Mouse (Mus musculus): ENCODE measurements around the gene Dkk3. TPM values are rescaled to one million over a fixed set of nuclear protein-coding genes. Genes with fewer than 3 reads are reported as not detected.
"Not testable (repeated sequence)": the region's sequence is repeated elsewhere in the genome, so short reads cannot be mapped to it uniquely, and the experiment has no call there.

Dkk3 gene
- polyA plus RNA-seq, 1 experiment from 2014 or later = 38.5 TPM

DNA sequence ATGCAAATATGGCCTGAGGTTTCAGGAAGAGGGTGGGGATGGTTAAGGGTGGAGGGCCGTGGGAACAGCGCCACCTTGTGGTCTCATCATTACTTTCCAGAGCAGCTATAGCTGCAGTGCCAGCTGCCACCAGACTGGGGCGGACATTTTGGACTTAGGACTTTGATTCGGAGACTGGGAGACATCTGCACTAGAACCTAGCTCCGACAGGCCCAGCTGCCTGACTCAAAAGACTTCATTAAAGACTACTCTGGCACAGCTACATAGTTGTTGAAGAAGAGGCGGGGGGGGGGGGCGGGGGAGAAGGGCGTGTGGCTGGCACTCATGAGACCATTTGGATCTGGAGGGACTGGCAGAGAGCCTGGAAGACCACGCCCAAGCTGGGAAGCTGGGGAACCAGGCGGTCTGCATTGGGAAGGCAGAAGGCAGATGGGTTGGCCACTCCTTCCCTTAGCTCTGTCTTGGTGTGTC is 21.4 kb upstream of the Dkk3 start:
- no peaks in the 10 kb centered on the region for H3K36me3 ChIP-seq (ENCODE audit: control insufficient read depth, insufficient read depth, low read length)
- peaks cover 7% of the 10 kb centered on the region for H3K4me1 ChIP-seq (ENCODE audit: control insufficient read depth, insufficient read depth, low read depth, low read length)
- ATAC-seq = peak; percentile 80
- no peaks in the 10 kb centered on the region for H3K9me3 ChIP-seq (ENCODE audit: control insufficient read depth, low read length)
- peak overlapping the region; percentile 31; the same call in 1 of the 2 replicates for H3K4me2 ChIP-seq (ENCODE audit: low read length)
- no peaks in the 10 kb centered on the region for H3K27me3 ChIP-seq (replicated peaks; ENCODE audit: control insufficient read depth, insufficient read depth, low read length)
- no peak overlapping the region for H3K9ac ChIP-seq (ENCODE audit: low read depth, low read length)
- H3K4me3 ChIP-seq (ENCODE audit: low read length) = no peak overlapping the region
- no peak overlapping the region for H3K27ac ChIP-seq (ENCODE audit: low read depth, low read length)
- WGBS = 3% methylated on average over 10 of the region's 10 CpGs

DNA sequence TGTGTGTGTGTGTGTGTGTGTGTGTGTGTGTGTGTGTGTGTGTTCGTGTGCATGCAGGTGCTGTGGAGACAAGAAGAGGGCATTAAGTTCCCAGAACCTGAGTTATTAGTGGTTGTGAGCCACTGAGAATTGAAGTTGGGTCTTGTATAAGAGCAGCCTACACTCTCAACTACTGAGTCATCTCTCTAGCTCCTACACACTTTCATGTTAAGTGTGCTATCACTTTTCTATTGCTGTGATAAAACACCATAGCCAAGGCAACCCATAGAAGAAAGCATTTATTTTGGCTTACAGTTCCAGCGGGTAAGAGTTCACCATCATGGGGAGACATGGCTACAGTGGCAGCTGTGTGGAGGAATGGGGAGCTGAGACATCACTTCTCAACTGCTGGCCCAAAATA is 17.8 kb upstream of the Dkk3 start:
- Histone ChIP-seq H3K27ac (ENCODE audit: low read depth, low read length) (no peak overlapping the region), H3K36me3 (ENCODE audit: control insufficient read depth, insufficient read depth, low read length) (no peaks in the 10 kb centered on the region), H3K9me3 (ENCODE audit: control insufficient read depth, low read length) (no peaks in the 10 kb centered on the region), H3K4me1 (ENCODE audit: control insufficient read depth, insufficient read depth, low read depth, low read length) (no peaks in the 10 kb centered on the region), H3K4me3 (ENCODE audit: low read length) (no peak overlapping the region), H3K27me3 (replicated peaks; ENCODE audit: control insufficient read depth, insufficient read depth, low read length) (no peaks in the 10 kb centered on the region), H3K9ac (ENCODE audit: low read depth, low read length) (no peak overlapping the region), H3K4me2 (ENCODE audit: low read length) (no peak overlapping the region)
- 92% methylated on average over 2 of the region's 2 CpGs for WGBS
- ATAC-seq = no peak

DNA sequence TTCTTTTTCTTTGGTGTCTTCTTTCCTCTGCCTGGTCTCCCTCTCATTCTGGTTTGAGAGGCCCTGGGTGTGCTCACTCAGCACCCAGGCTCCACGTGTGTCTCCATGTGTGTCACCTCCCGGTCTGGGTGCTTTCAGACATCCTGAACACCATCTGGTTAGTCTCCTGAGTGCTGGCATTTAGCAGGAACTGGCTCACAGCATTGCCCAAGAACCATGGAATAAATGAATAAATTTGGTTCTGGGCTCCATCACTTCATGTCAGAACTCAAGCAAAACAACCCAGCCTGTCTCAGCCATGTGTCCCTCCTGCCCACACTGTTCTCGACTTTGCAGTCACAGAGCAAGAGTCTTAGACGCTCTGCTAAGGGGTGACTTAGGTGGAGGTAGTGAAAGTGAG is 13.8 kb upstream of the Dkk3 start:
- no peak overlapping the region for H3K4me2 ChIP-seq (ENCODE audit: low read length)
- no peaks in the 10 kb centered on the region for H3K9me3 ChIP-seq (ENCODE audit: control insufficient read depth, low read length)
- H3K9ac ChIP-seq (ENCODE audit: low read depth, low read length) = no peak overlapping the region
- WGBS = 52% methylated on average over 4 of the region's 4 CpGs
- no peak overlapping the region for H3K4me3 ChIP-seq (ENCODE audit: low read length)
- no peak for ATAC-seq
- no peaks in the 10 kb centered on the region for H3K36me3 ChIP-seq (ENCODE audit: control insufficient read depth, insufficient read depth, low read length)
- H3K27ac ChIP-seq (ENCODE audit: low read depth, low read length) = no peak overlapping the region
- H3K27me3 ChIP-seq (replicated peaks; ENCODE audit: control insufficient read depth, insufficient read depth, low read length) = no peaks in the 10 kb centered on the region
- H3K4me1 ChIP-seq (ENCODE audit: control insufficient read depth, insufficient read depth, low read depth, low read length) = no peaks in the 10 kb centered on the region; the same call in 1 of the 2 replicates

DNA sequence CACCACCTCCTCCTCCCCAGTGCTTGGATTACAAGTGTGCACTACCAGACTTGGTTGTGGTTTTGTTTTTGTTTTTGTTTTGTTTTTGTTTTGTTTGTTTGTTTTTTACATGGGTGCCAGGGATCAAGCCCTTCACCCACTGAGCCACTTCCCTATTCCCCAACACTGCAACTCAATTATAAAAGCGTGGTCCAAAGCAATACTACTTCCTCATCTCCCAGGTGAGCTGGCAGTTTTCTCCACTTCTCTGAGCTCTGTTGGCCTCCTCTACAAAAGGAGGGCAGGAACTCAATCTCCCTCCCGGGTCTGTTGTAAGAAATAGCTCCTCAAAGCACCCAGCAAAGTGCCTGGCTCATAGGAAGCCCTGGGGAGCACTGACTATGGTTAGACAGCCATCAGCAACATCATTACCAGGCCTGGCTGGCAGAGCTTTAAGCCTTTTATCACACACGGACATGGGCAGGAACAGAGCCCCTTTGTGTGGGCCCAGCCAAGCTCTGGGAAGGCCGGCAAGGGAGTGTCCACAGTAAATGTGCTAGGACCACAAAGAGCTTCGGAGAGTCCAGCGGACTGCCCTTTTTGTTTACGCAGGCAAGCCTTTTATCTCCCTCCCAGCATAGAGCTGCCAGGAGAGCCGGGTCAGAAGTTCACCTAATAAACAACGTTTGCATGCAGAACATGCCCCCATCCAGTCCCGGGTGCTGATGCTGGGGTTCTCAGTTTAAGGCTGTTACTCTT is 11.3 kb upstream of the Dkk3 start:
- H3K9ac ChIP-seq (ENCODE audit: low read depth, low read length) = no peak overlapping the region
- no peaks in the 10 kb centered on the region for H3K9me3 ChIP-seq (ENCODE audit: control insufficient read depth, low read length)
- H3K4me2 ChIP-seq (ENCODE audit: low read length) = no peak overlapping the region
- no peak overlapping the region for H3K4me3 ChIP-seq (ENCODE audit: low read length)
- 0 out of 2 replicates have a peak overlapping the region, but pooled peaks have one; percentile 44 for H3K27ac ChIP-seq (ENCODE audit: low read depth, low read length)
- H3K27me3 ChIP-seq (replicated peaks; ENCODE audit: control insufficient read depth, insufficient read depth, low read length) = no peaks in the 10 kb centered on the region
- ATAC-seq = peak; percentile 95
- no peaks in the 10 kb centered on the region for H3K36me3 ChIP-seq (ENCODE audit: control insufficient read depth, insufficient read depth, low read length)
- H3K4me1 ChIP-seq (ENCODE audit: control insufficient read depth, insufficient read depth, low read depth, low read length) = no peaks in the 10 kb centered on the region; the same call in 1 of the 2 replicates
- 11% methylated on average over 10 of the region's 10 CpGs for WGBS

DNA sequence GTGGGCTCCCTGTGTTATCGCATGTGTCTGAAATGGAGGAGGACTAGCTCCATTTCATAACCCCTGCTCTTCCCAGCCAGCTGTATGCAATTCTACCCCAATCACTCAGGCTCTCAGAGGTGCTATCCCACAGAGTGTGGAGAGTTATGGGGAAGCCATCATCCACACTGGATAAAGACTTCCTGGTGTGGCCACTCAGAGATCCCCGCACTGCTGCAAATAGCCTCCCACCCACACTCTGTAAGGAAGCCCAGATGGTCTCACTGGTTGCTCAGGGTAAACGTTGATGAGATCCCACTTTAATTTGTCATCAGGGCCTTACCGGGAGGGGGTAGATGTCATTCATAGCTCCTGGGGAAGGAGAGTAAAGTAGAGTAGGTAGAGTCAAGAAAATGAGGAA is 6.7 kb upstream of the Dkk3 start:
- 81% methylated on average over 4 of the region's 4 CpGs for WGBS
- Histone ChIP-seq H3K9me3 (ENCODE audit: control insufficient read depth, low read length) (no peaks in the 10 kb centered on the region), H3K27me3 (replicated peaks; ENCODE audit: control insufficient read depth, insufficient read depth, low read length) (no peaks in the 10 kb centered on the region), H3K4me1 (ENCODE audit: control insufficient read depth, insufficient read depth, low read depth, low read length) (no peaks in the 10 kb centered on the region; the same call in 1 of the 2 replicates), H3K4me2 (ENCODE audit: low read length) (no peak overlapping the region), H3K27ac (ENCODE audit: low read depth, low read length) (no peak overlapping the region), H3K9ac (ENCODE audit: low read depth, low read length) (no peak overlapping the region), H3K4me3 (ENCODE audit: low read length) (no peak overlapping the region), H3K36me3 (ENCODE audit: control insufficient read depth, insufficient read depth, low read length) (no peaks in the 10 kb centered on the region)
- no peak for ATAC-seq

DNA sequence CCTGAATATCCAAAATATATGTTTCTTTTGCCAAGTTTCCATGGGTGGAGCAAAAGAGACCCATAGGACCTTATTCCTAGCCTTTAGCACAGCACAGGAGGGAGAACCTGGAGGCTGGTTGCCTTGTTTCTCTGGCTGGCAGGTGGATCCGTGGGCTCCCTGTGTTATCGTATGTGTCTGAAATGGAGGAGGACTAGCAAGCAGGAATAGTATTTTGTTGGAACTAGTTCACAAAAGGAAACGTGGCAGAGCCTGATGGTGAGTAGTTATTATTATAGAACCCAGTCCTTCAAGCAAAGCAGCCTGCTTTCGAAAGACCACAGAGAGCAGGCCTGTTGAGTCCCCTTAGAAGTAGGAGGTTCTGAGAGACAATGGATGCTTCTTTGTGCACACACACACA is 6.2 kb upstream of the Dkk3 start:
- H3K9me3 ChIP-seq (ENCODE audit: control insufficient read depth, low read length); H3K4me3 ChIP-seq (ENCODE audit: low read length); H3K4me2 ChIP-seq (ENCODE audit: low read length); H3K27ac ChIP-seq (ENCODE audit: low read depth, low read length); H3K4me1 ChIP-seq (ENCODE audit: control insufficient read depth, insufficient read depth, low read depth, low read length); H3K27me3 ChIP-seq (replicated peaks; ENCODE audit: control insufficient read depth, insufficient read depth, low read length); H3K36me3 ChIP-seq (ENCODE audit: control insufficient read depth, insufficient read depth, low read length); H3K9ac ChIP-seq (ENCODE audit: low read depth, low read length); ATAC-seq: not testable (repeated sequence)
- 92% methylated on average over 4 of the region's 4 CpGs for WGBS

DNA sequence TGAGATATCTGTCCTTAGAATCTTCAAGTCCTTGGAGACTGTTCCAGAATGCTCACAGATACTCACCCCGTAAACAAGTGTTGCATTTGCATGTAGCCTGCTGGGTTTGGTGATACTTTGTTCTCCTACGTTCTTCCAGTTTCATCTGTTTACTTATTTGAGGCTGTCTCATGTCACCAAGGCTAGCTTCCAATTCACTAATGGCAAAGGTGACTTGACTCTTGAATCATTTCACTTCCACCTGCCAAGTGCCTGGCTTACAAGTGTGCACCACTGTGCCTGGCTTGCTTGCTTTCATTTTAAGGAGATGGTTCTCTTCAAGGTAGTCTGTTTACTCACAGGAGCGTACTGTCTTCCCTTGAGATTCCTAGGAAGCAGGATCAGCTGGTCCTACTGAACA is 5.6 kb upstream of the Dkk3 start:
- Histone ChIP-seq H3K4me2 (ENCODE audit: low read length) (no peak overlapping the region), H3K27me3 (replicated peaks; ENCODE audit: control insufficient read depth, insufficient read depth, low read length) (no peaks in the 10 kb centered on the region), H3K9ac (ENCODE audit: low read depth, low read length) (no peak overlapping the region), H3K36me3 (ENCODE audit: control insufficient read depth, insufficient read depth, low read length) (no peaks in the 10 kb centered on the region), H3K27ac (ENCODE audit: low read depth, low read length) (no peak overlapping the region), H3K9me3 (ENCODE audit: control insufficient read depth, low read length) (no peaks in the 10 kb centered on the region), H3K4me3 (ENCODE audit: low read length) (no peak overlapping the region), H3K4me1 (ENCODE audit: control insufficient read depth, insufficient read depth, low read depth, low read length) (no peaks in the 10 kb centered on the region)
- no peak for ATAC-seq
- WGBS = 85% methylated on average over 3 of the region's 3 CpGs

DNA sequence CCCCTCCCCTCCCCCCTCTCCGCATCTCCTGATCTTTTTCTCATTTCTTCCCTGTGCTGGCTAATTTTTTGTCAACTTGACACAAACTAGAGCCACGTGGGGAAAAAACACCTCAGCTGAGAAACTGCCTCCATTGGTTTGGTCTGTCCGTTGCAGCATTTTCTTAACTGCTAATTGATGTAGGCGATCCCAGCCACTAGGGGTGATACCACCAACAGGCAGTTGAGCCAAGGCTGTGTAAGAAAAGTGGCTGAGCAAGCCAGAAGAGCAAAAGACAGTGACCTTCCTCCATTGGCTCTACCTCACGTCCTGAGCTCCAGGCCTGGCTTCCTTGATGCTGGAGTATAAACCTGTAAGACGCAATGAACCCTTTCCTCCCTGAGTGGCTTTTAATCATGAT is 978 bp upstream of the Dkk3 start:
- Histone ChIP-seq H3K27me3 (replicated peaks; ENCODE audit: control insufficient read depth, insufficient read depth, low read length) (peaks cover 4% of the 10 kb centered on the region; the same call in 1 of the 2 replicates), H3K4me3 (ENCODE audit: low read length) (no peak overlapping the region), H3K9me3 (ENCODE audit: control insufficient read depth, low read length) (no peaks in the 10 kb centered on the region), H3K27ac (ENCODE audit: low read depth, low read length) (no peak overlapping the region), H3K9ac (ENCODE audit: low read depth, low read length) (no peak overlapping the region), H3K4me2 (ENCODE audit: low read length) (no peak overlapping the region), H3K4me1 (ENCODE audit: control insufficient read depth, insufficient read depth, low read depth, low read length) (peaks cover 12% of the 10 kb centered on the region), H3K36me3 (ENCODE audit: control insufficient read depth, insufficient read depth, low read length) (no peaks in the 10 kb centered on the region)
- no peak for ATAC-seq
- WGBS = 31% methylated on average over 5 of the region's 6 CpGs

DNA sequence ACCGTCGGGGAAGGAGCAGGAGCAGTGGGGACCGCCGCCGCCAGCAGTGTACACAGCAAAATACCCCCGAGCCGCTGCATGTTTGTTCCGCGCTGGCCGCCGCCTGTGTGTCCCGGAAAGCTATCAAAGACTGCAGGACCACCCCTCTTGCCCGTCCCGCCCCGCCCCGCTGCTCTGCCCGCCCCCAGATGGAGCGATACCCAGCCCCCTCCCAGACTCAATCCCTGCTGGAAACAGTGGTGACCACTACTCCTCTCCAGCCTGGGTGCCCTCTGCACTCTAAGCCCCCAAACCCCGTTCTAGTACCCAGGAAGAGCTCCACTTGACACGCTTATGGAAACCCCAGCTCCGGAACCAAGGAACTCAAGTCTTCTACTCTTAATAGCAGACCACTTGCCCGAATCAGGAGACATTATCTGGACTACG is 528 bp downstream of the Dkk3 start:
- Histone ChIP-seq H3K9ac (ENCODE audit: low read depth, low read length) (peak overlapping the region; percentile 53), H3K4me2 (ENCODE audit: low read length) (peak overlapping the region; percentile 51), H3K4me1 (ENCODE audit: control insufficient read depth, insufficient read depth, low read depth, low read length) (peaks cover 19% of the 10 kb centered on the region), H3K27me3 (replicated peaks; ENCODE audit: control insufficient read depth, insufficient read depth, low read length) (peaks cover 4% of the 10 kb centered on the region; the same call in 1 of the 2 replicates), H3K36me3 (ENCODE audit: control insufficient read depth, insufficient read depth, low read length) (no peaks in the 10 kb centered on the region), H3K4me3 (ENCODE audit: low read length) (peak overlapping the region; percentile 40), H3K27ac (ENCODE audit: low read depth, low read length) (peak overlapping the region; percentile 15; the same call in 1 of the 2 replicates), H3K9me3 (ENCODE audit: control insufficient read depth, low read length) (no peaks in the 10 kb centered on the region)
- ATAC-seq = peak; percentile 50
- 1% methylated on average over 19 of the region's 23 CpGs for WGBS
